In the genomic region with DNA sequence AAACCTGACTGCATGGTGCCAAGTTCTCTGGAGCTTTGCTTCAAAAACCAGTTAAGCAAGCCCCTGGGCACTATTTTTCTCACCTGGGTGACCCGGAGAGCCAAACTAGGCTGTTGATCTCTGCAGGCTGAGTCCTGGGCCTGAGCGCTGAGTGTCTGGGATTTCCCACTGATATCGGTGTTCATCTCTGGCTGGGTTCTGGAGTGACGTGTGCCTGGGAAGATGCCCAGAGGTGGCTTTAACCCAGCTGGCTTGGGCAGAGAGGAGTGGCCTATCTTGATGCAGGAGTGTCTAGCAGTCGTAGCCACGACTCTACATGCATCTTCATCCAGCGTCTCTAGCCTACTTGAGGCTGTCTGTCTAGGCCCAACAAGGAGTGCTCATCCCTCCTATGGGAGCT, we compare ENCODE assay signal across 17 mouse cellular contexts. TPM values are rescaled to one million over a fixed set of nuclear protein-coding genes. Genes with fewer than 3 reads are reported as not detected.
DNase-seq lines count a peak whose midpoint lies in the region; ATAC-seq and TF ChIP-seq lines count a peak whose summit lies in the region.
"Had no signal": no experiment of that assay in that cellular context is flagged by ENCODE, and none has a peak within 500 bp of the region (broad histone marks: within the 10 kb centered on the region; RNA-seq: fewer than 3 reads in every experiment).

No protein-coding gene starts in this region.

- H3K4me2 ChIP-seq in heart, embryonic 11.5 days = no peak overlapping the region
- H3K4me2 ChIP-seq: hindbrain, embryonic 15.5 days; lung, embryonic 14.5 days; neural tube, embryonic 15.5 days had no signal

- H3K4me3 ChIP-seq in heart, embryonic 11.5 days (ENCODE audit: low read depth, low read length) = no peak overlapping the region
- no peak overlapping the region for H3K4me3 ChIP-seq in ES-E14 (ENCODE audit: insufficient read depth in 1 of 2, low read depth in 1 of 2, low read length in 2 of 2, poor library complexity in 1 of 2, severe bottlenecking in 1 of 2)
- H3K4me3 ChIP-seq: hindbrain, embryonic 15.5 days; megakaryocyte, embryonic 14.5 days; neural tube, embryonic 15.5 days had no signal

- peak; percentile 72 to 78 for DNase-seq in heart, postnatal 10 days
- no peak for DNase-seq in ES-E14 (ENCODE audit: low read depth, low spot score)
- peak; percentile 53 for DNase-seq in Muller cell, postnatal 12 days (ENCODE audit: inconsistent ontology term)
- peak; percentile 87 for DNase-seq in gastrocnemius, postnatal 25 days
- DNase-seq in neural tube, embryonic 10.5 days (ENCODE audit: extremely low spot score, low spot score) = no peak
- no peak for DNase-seq in spleen, postnatal 14 days (ENCODE audit: low spot score in 2 of 2)
- DNase-seq: cerebellum, adult 11-12 months; kidney, adult 18-20 months; kidney, postnatal 4 days; lung, embryonic 14.5 days; right cerebral cortex, postnatal 25 days; thymus, postnatal 14 days had no signal

- H3K9me3 ChIP-seq in heart, embryonic 11.5 days (replicated peaks; ENCODE audit: control insufficient read depth, low read length) = no peaks in the 10 kb centered on the region
- no peaks in the 10 kb centered on the region for H3K9me3 ChIP-seq in ES-E14 (ENCODE audit: control insufficient read depth, insufficient read depth, low read depth, low read length)
- H3K9me3 ChIP-seq: hindbrain, embryonic 15.5 days; megakaryocyte, embryonic 14.5 days; neural tube, embryonic 15.5 days had no signal

- intact Hi-C loops in heart, postnatal 10 days (cut with DNase I) = no loop called here

- in situ Hi-C loops in ES-E14 (cut with MboI; ENCODE audit: low sequenced_read_pairs in 2 of 2, unreplicated experiment in 2 of 2) = no loop called here

- H3K36me3 ChIP-seq in heart, embryonic 11.5 days (ENCODE audit: control insufficient read depth, insufficient read depth, low read length) = no peaks in the 10 kb centered on the region
- no peaks in the 10 kb centered on the region for H3K36me3 ChIP-seq in ES-E14 (ENCODE audit: control insufficient read depth, insufficient read depth, low read length, poor library complexity, severe bottlenecking)
- H3K36me3 ChIP-seq: hindbrain, embryonic 15.5 days; neural tube, embryonic 15.5 days had no signal

- peaks cover 3% of the 10 kb centered on the region; the same call in 1 of the 2 replicates for H3K4me1 ChIP-seq in heart, embryonic 11.5 days (ENCODE audit: control insufficient read depth, insufficient read depth, low read length)
- H3K4me1 ChIP-seq in ES-E14 (ENCODE audit: control insufficient read depth in 2 of 2, insufficient read depth in 2 of 2, low read length in 2 of 2, poor library complexity in 1 of 2) = peaks cover 0 to 8% of the 10 kb centered on the region in 2 experiments; a peak in 3 of 4 replicates
- H3K4me1 ChIP-seq: hindbrain, embryonic 15.5 days; neural tube, embryonic 15.5 days had no signal

- no peaks in the 10 kb centered on the region for H3K27me3 ChIP-seq in heart, embryonic 11.5 days (ENCODE audit: control insufficient read depth, insufficient read depth, low read length)
- H3K27me3 ChIP-seq: CH12.LX; hindbrain, embryonic 15.5 days; neural tube, embryonic 15.5 days had no signal

- 80% methylated on average over 7 of the region's 7 CpGs for WGBS in heart, embryonic 11.5 days (ENCODE audit: insufficient replicate concordance)

- no peak for ATAC-seq in heart, embryonic 11.5 days (replicated peaks; ENCODE audit: insufficient number of reproducible peaks, low FRiP score, low TSS enrichment)

- no peak overlapping the region for H3K27ac ChIP-seq in heart, embryonic 11.5 days (ENCODE audit: low read depth, low read length)
- peak overlapping the region; percentile 30; the same call in 1 of the 2 replicates for H3K27ac ChIP-seq in ES-E14 (ENCODE audit: insufficient read depth, low read depth, low read length, poor library complexity, severe bottlenecking)
- H3K27ac ChIP-seq: hindbrain, embryonic 15.5 days; neural tube, embryonic 15.5 days had no signal

- no peak overlapping the region for H3K9ac ChIP-seq in heart, embryonic 11.5 days (ENCODE audit: low read depth, low read length)
- no peak overlapping the region; the same call in 1 of the 2 replicates for H3K9ac ChIP-seq in ES-E14 (ENCODE audit: insufficient read depth, low read depth, low read length, poor library complexity, severe bottlenecking)
- H3K9ac ChIP-seq: hindbrain, embryonic 15.5 days; lung, embryonic 14.5 days; neural tube, embryonic 15.5 days had no signal

TF ChIP-seq in ES-E14, 5 proteins besides CTCF, POLR2A, EP300 and RAD21:
- no peak for TF ChIP-seq MAFK (IDR thresholded peaks at IDR 0.05; ENCODE audit: insufficient read depth, low read depth, low read length)
- TF ChIP-seq CHD2 (IDR thresholded peaks at IDR 0.05; ENCODE audit: low read depth, low read length) = no peak
- TF ChIP-seq ZC3H11A (IDR thresholded peaks at IDR 0.05; ENCODE audit: borderline replicate concordance, low read depth, low read length) = no peak
- no peak for TF ChIP-seq ZNF384 (IDR thresholded peaks at IDR 0.05; ENCODE audit: low read depth, low read length)
- no peak for TF ChIP-seq HCFC1 (IDR thresholded peaks at IDR 0.05; ENCODE audit: borderline replicate concordance, insufficient read depth, low read length)

RNA-seq across cellular contexts. Expression of a gene that starts 19.5 kb away (rescaled TPM):
- total RNA-seq in heart, postnatal 10 days (2021) = 100 to 1,000 TPM; 294 to 310 TPM
- polyA plus RNA-seq in heart, embryonic 11.5 days (2014; fragmentation: Nextera tagmentation; extraction: Ambion mirVana) = 64.9 and 93.6 TPM in 2 replicates
- 56.7 and 61.4 TPM in 2 replicates for total RNA-seq in ES-E14 (2012; rRNA removed)
- 100 to 1,000 TPM; 426 to 444 TPM for total RNA-seq in gastrocnemius, postnatal 25 days (2021)

RNA-seq across cellular contexts. Expression of a gene that starts 36.4 kb away (rescaled TPM):
- total RNA-seq in heart, postnatal 10 days (2021) = 1 to 10 TPM; 7.1 to 9.4 TPM
- 22.0 and 23.7 TPM in 2 replicates for polyA plus RNA-seq in heart, embryonic 11.5 days (2014; fragmentation: Nextera tagmentation; extraction: Ambion mirVana)
- total RNA-seq in ES-E14 (2012; rRNA removed) = 48.5 and 58.3 TPM in 2 replicates
- 1 to 10 TPM; 3.6 to 3.7 TPM for total RNA-seq in gastrocnemius, postnatal 25 days (2021)

Comparison
In these comparisons a context has a peak if more than half of its experiments do, and no peak if none do; other contexts are left out.
1. DNase-seq: peak in heart, postnatal 10 days (2 of 2), Muller cell, postnatal 12 days (single experiment) and gastrocnemius, postnatal 25 days (single experiment); none in ES-E14 (single experiment), neural tube, embryonic 10.5 days (single experiment) and spleen, postnatal 14 days (0 of 2).